Mouse (Mus musculus) myocyte (in vitro differentiated cells): Measurements from ENCODE around the gene Arhgef3.

Experiments used
- E2F4 ChIP-seq: IDR thresholded peaks from one replicate; pipeline ENCODE4 v1.6.1; 2011; ENCODE audit warnings: mild to moderate bottlenecking, control low read depth, moderate library complexity; ENCODE audit not compliant: insufficient read depth
- MAX ChIP-seq: IDR thresholded peaks from one replicate; pipeline ENCODE4 v1.6.1; 2011; ENCODE audit warnings: low read depth, mild to moderate bottlenecking, control low read depth
- POLR2A ChIP-seq: IDR thresholded peaks from one replicate; pipeline ENCODE4 v1.6.1; 2011; ENCODE audit warnings: low read depth, mild to moderate bottlenecking, control low read depth, moderate library complexity; ENCODE audit not compliant: insufficient read length
- TCF12 ChIP-seq: IDR thresholded peaks from one replicate; pipeline ENCODE4 v1.6.1; 2011; ENCODE audit warnings: mild to moderate bottlenecking, control low read depth; ENCODE audit not compliant: poor library complexity, insufficient read depth, severe bottlenecking

DNA sequence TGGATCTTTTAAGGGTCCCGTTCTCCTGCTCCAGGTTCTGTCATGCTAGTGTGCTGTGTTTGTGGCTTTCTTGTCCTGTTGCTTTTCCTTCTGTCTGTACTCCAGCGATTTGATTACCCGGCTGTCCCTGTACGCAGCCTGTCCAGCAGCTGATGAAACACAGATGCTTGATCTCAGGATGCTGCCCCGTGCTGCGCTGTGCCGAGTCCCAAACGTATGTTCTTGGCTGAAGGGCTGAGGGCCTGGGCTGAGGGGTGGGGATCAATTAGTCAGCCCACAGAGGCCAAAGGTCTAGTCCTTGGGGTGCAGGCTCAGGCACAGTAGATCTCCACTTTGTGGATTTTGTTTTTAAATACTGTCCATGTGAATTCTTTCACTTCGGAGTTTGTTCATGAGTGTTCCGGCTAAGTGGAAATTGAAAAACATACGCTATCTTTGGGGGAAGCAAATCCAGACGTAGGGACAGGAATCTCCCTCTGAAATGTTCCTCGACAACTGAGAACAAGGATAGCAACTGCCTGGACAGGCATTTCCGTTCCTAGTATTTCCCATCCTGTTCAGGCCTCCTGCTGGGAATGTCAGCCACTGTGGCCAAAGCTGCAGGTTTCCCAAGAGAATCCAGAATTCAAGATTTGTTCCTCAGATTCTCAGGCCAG lies 56.6 kb downstream of the Arhgef3 start:
- no peak for TF ChIP-seq POLR2A
- TF ChIP-seq MAX: no peak
- TF ChIP-seq TCF12: no peak
- TF ChIP-seq E2F4: no peak
